Mouse (Mus musculus) brain, embryonic 14.5 days (tissue): ENCODE measurements around the gene Eif4e1b.

Experiments used
- CTCF ChIP-seq: fragments of 200-500 bp; IDR thresholded peaks from 2 replicates; pipeline ENCODE4 v1.5.1; 2012; ENCODE audit warnings: inconsistent platforms, mild to moderate bottlenecking, moderate library complexity, borderline replicate concordance; ENCODE audit not compliant: insufficient read depth, insufficient read length; ENCODE audit errors: extremely low read depth
- POLR2A ChIP-seq: fragments of 200-500 bp; IDR thresholded peaks from 2 replicates; pipeline ENCODE4 v1.6.1; 2012; ENCODE audit warnings: mild to moderate bottlenecking, inconsistent platforms, borderline replicate concordance; ENCODE audit not compliant: poor library complexity, insufficient read depth, insufficient read length, severe bottlenecking; ENCODE audit errors: extremely low read depth

GRCm38 (mm10) chr13:54756156-54756712 lies 27.6 kb upstream of the Eif4e1b start:
- TF ChIP-seq POLR2A (no peak), CTCF (no peak)
